Mouse (Mus musculus): ENCODE measurements at regions not wholly inside any gene's neighbourhood (a gene's known extent, or its start where the extent isn't known, plus 50 kb on each side); places are given as distances from the start of the nearest gene placed in this dataset.

DNA sequence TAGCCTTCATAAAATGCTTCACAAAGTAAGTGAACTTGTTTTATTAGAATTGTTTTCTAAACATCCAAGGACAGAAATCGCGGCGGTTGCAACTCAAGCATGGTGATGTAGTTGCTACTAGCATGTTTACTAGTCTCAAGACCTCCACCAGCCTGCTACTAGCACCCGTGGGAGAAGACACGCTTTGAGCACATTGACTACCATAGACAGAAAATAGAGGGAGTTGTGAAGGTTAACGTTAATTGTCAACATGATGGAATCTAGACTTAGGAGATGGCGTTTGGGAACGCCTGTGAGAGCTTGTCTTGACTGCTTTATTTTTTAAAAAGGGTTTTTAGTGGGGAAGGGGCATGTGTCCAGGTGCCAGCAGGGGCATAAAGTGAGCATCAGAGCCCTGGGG is 318.2 kb downstream of the Rps29 start:
- Histone ChIP-seq H3K36me3 (ENCODE audit: control insufficient read depth, insufficient read depth, low read length) (no peaks in the 10 kb centered on the region), H3K9ac (ENCODE audit: low read depth, low read length) (no peak overlapping the region), H3K4me2 (ENCODE audit: low read depth, low read length) (no peak overlapping the region), H3K4me3 (ENCODE audit: low read length) (no peak overlapping the region), H3K4me1 (ENCODE audit: control insufficient read depth, insufficient read depth, low read length) (no peaks in the 10 kb centered on the region), H3K27me3 (replicated peaks; ENCODE audit: control insufficient read depth, insufficient read depth, low read length) (no peaks in the 10 kb centered on the region), H3K27ac (ENCODE audit: low read length) (no peak overlapping the region), H3K9me3 (ENCODE audit: control insufficient read depth, low read length) (no peaks in the 10 kb centered on the region)
- no peak for ATAC-seq
- WGBS: 91% methylated on average over 8 of the region's 8 CpGs

DNA sequence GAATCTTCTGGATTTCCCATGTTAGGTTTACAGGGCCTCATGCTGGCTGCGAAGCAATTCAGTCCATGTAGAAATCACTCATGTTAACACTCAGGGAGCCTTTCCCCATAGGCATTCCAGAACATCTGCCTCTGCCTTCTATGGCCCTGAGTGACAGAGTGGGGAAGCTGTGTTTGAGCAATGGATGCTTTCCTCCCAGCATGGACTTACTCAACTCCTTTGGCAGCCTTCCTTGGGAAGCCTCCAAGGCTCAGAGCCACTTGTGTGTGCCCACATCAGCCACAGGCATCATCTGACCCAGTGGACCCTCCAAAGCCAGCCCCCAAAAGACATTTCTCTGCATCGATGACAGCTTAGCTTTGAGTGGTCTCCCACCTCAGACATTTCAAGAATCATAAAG is 318.8 kb downstream of the Rps29 start:
- no peak overlapping the region for H3K4me3 ChIP-seq (ENCODE audit: low read length)
- no peaks in the 10 kb centered on the region for H3K27me3 ChIP-seq (replicated peaks; ENCODE audit: control insufficient read depth, insufficient read depth, low read length)
- no peak overlapping the region for H3K27ac ChIP-seq (ENCODE audit: low read length)
- no peaks in the 10 kb centered on the region for H3K4me1 ChIP-seq (ENCODE audit: control insufficient read depth, insufficient read depth, low read length)
- H3K4me2 ChIP-seq (ENCODE audit: low read depth, low read length): no peak overlapping the region
- WGBS: 73% methylated on average over 2 of the region's 2 CpGs
- no peak overlapping the region for H3K9ac ChIP-seq (ENCODE audit: low read depth, low read length)
- no peak for ATAC-seq
- no peaks in the 10 kb centered on the region for H3K9me3 ChIP-seq (ENCODE audit: control insufficient read depth, low read length)
- no peaks in the 10 kb centered on the region for H3K36me3 ChIP-seq (ENCODE audit: control insufficient read depth, insufficient read depth, low read length)

DNA sequence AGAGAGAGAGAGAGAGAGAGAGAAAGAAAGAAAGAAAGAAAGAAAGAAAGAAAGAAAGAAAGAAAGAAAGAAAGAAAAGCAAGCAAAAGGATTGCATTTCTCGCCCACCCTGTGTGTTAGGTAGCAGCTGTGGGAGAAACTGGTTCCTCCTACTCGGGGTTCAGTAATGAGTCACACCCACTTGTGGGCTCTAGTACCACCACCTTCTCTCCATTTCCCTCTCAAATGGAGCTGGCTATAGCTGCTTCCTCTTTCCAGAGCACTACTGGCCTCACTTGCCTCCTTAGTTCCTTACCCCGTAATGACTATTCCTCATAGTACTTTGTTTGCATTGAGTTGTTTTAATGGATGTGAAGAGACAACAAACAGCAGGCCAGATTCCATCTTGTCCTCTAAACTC is 323.0 kb downstream of the Rps29 start:
- Histone ChIP-seq H3K4me2 (ENCODE audit: low read depth, low read length) (no peak overlapping the region), H3K9ac (ENCODE audit: low read depth, low read length) (no peak overlapping the region), H3K4me3 (ENCODE audit: low read length) (no peak overlapping the region), H3K36me3 (ENCODE audit: control insufficient read depth, insufficient read depth, low read length) (no peaks in the 10 kb centered on the region), H3K27me3 (replicated peaks; ENCODE audit: control insufficient read depth, insufficient read depth, low read length) (no peaks in the 10 kb centered on the region), H3K27ac (ENCODE audit: low read length) (no peak overlapping the region), H3K4me1 (ENCODE audit: control insufficient read depth, insufficient read depth, low read length) (no peaks in the 10 kb centered on the region), H3K9me3 (ENCODE audit: control insufficient read depth, low read length) (no peaks in the 10 kb centered on the region)
- WGBS: 73% methylated on average over 3 of the region's 3 CpGs
- ATAC-seq: no peak

DNA sequence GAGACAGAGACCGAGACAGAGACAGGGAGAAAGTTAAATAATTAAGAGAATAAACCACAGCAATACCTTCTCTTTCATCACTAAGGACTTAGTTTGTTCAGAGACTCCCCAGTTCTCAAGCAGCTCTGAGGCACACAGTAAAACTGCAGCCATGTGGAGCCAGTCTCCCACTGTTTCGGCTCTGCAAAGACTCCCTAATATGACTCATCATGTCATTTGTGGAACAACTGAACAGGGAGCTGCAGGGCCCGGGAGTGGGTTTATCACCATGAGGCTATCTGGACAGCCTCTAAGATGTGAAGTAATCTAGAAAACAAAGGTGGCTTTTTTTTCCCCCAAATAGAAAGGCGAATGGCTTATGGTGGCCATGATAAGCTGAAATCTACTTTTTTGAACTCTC is 325.1 kb downstream of the Rps29 start:
- 56% methylated on average over 4 of the region's 4 CpGs for WGBS
- no peak overlapping the region for H3K9ac ChIP-seq (ENCODE audit: low read depth, low read length)
- no peak for ATAC-seq
- H3K9me3 ChIP-seq (ENCODE audit: control insufficient read depth, low read length): no peaks in the 10 kb centered on the region
- H3K4me2 ChIP-seq (ENCODE audit: low read depth, low read length): no peak overlapping the region
- H3K4me3 ChIP-seq (ENCODE audit: low read length): no peak overlapping the region
- no peak overlapping the region for H3K27ac ChIP-seq (ENCODE audit: low read length)
- H3K4me1 ChIP-seq (ENCODE audit: control insufficient read depth, insufficient read depth, low read length): no peaks in the 10 kb centered on the region
- H3K27me3 ChIP-seq (replicated peaks; ENCODE audit: control insufficient read depth, insufficient read depth, low read length): no peaks in the 10 kb centered on the region
- H3K36me3 ChIP-seq (ENCODE audit: control insufficient read depth, insufficient read depth, low read length): no peaks in the 10 kb centered on the region

DNA sequence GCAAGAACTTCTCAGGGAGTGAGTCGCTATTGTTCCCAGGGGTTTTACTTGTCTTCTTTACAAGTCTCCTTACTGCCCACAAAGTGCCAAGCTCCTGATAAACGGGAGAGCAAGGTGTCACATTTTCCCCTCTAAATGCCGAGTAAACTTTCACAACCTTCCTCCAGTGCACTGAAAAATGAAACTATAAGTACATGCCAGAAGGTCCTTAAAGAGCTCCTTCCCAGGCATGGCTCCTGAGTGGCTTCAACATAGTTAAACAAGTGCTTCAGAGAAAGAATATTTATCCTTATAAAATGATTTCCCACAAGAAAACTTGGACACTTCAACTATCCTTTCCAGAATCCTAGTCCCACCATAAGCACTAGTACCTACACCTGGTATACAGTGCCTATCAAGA is 329.6 kb downstream of the Rps29 start:
- Histone ChIP-seq H3K27me3 (replicated peaks; ENCODE audit: control insufficient read depth, insufficient read depth, low read length) (no peaks in the 10 kb centered on the region), H3K4me1 (ENCODE audit: control insufficient read depth, insufficient read depth, low read length) (no peaks in the 10 kb centered on the region), H3K9ac (ENCODE audit: low read depth, low read length) (no peak overlapping the region), H3K9me3 (ENCODE audit: control insufficient read depth, low read length) (no peaks in the 10 kb centered on the region), H3K27ac (ENCODE audit: low read length) (no peak overlapping the region), H3K4me3 (ENCODE audit: low read length) (no peak overlapping the region), H3K4me2 (ENCODE audit: low read depth, low read length) (no peak overlapping the region), H3K36me3 (ENCODE audit: control insufficient read depth, insufficient read depth, low read length) (no peaks in the 10 kb centered on the region)
- 72% methylated on average over 3 of the region's 3 CpGs for WGBS
- ATAC-seq: no peak

DNA sequence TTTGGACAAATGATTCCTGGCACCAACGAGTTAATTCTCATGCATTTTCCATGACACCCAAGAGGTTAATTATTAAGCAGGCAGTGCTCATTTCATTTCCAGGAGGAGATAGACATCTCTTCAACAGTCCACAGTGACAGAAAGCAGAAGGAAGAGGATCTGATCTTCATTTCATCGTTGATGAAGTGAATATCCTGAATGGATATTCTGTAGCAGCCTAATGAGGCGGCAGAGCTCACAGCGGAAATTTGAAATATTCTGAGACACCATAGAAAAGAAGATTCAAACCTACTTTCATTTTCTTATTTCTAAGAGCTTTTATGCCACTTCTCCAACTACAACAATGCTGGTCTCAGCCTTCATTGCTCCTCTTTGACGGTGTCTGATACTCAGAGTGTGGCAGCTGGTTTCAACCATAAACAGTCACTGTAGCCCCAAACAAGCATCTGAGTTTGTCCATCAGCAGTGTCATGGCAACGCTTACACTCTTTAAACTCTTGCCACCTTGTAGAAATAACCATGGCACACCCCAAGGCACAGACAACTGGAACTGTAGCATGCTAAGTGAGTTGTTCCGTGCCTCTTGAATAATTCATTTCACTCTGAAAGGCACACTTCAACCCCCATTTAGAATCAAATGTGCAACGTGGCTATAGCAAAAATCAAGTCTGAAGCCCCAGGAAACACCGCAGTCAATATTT is 331.3 kb downstream of the Rps29 start:
- Histone ChIP-seq H3K4me2 (ENCODE audit: low read depth, low read length) (no peak overlapping the region), H3K27ac (ENCODE audit: low read length) (no peak overlapping the region), H3K4me1 (ENCODE audit: control insufficient read depth, insufficient read depth, low read length) (no peaks in the 10 kb centered on the region), H3K36me3 (ENCODE audit: control insufficient read depth, insufficient read depth, low read length) (no peaks in the 10 kb centered on the region), H3K4me3 (ENCODE audit: low read length) (no peak overlapping the region), H3K27me3 (replicated peaks; ENCODE audit: control insufficient read depth, insufficient read depth, low read length) (no peaks in the 10 kb centered on the region), H3K9ac (ENCODE audit: low read depth, low read length) (no peak overlapping the region), H3K9me3 (ENCODE audit: control insufficient read depth, low read length) (no peaks in the 10 kb centered on the region)
- 76% methylated on average over 9 of the region's 9 CpGs for WGBS
- ATAC-seq: no peak

DNA sequence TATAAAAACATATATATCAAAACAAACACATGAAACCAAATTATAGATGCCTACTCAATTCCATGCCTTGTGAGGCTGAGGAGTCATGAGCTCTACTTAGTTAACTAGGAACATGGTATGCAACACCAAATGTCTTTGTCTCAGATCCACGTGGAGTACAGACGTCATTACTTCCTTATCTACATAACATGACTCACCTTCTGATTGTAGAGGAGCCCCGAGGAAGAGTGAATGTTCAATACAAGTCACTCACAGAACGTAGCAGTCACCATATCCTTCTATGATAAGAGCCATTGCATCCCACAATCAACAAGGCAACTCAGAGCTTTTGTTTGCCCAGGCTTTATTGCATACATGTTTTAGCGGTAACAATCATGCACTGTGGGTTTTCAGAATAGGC is 364.6 kb downstream of the Rps29 start:
- H3K27me3 ChIP-seq (replicated peaks; ENCODE audit: control insufficient read depth, insufficient read depth, low read length): no peaks in the 10 kb centered on the region
- H3K9me3 ChIP-seq (ENCODE audit: control insufficient read depth, low read length): no peaks in the 10 kb centered on the region
- no peak overlapping the region for H3K4me2 ChIP-seq (ENCODE audit: low read depth, low read length)
- no peak overlapping the region for H3K27ac ChIP-seq (ENCODE audit: low read length)
- no peak overlapping the region for H3K4me3 ChIP-seq (ENCODE audit: low read length)
- H3K4me1 ChIP-seq (ENCODE audit: control insufficient read depth, insufficient read depth, low read length): no peaks in the 10 kb centered on the region
- no peak overlapping the region for H3K9ac ChIP-seq (ENCODE audit: low read depth, low read length)
- 60% methylated on average over 5 of the region's 5 CpGs for WGBS
- peak; percentile 81 for ATAC-seq
- H3K36me3 ChIP-seq (ENCODE audit: control insufficient read depth, insufficient read depth, low read length): no peaks in the 10 kb centered on the region

DNA sequence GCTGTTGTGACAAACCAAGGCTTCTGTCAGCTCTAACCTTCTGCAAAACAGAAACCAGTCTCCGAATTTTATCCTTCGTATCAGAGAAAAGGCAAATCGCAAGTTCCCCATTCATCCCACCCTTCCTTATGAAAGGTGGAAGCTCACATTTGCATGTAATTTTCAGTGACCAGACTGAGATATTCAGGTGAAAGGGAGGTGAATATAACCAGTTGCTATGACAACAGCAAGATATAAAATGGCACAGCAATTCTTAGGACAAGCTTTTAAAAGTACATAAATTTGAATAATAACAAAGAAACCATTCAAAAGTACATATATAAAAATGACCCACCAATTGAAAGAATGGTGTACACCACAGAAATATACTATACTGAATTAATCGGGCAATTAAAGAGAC is 375.4 kb downstream of the Rps29 start:
- Histone ChIP-seq H3K4me3 (ENCODE audit: low read length) (no peak overlapping the region), H3K4me1 (ENCODE audit: control insufficient read depth, insufficient read depth, low read length) (no peaks in the 10 kb centered on the region), H3K9me3 (ENCODE audit: control insufficient read depth, low read length) (no peaks in the 10 kb centered on the region), H3K36me3 (ENCODE audit: control insufficient read depth, insufficient read depth, low read length) (no peaks in the 10 kb centered on the region), H3K4me2 (ENCODE audit: low read depth, low read length) (no peak overlapping the region), H3K27ac (ENCODE audit: low read length) (no peak overlapping the region), H3K27me3 (replicated peaks; ENCODE audit: control insufficient read depth, insufficient read depth, low read length) (no peaks in the 10 kb centered on the region), H3K9ac (ENCODE audit: low read depth, low read length) (no peak overlapping the region)
- WGBS: 90% methylated on average over 4 of the region's 4 CpGs
- no peak for ATAC-seq

DNA sequence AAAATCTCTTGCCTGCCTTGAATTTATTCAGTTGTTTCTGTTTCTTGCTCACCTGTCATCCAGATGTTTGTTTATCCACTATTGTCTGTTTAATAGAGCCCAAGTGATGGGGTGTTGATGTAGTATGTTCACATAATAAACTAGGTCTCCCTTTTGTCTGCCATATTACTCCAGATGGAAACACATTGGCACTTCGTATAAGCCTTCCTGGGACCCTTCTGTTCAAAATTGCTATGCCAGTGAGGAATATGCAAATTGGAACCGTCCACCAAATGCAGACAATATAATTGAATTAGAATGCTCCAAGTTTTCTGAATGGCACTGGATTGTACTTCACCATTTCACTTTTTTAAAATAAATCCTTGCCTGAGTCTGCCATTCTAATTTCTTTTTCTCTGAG is 383.5 kb downstream of the Rps29 start:
- ATAC-seq: no peak
- H3K4me3 ChIP-seq (ENCODE audit: low read length): no peak overlapping the region
- H3K27me3 ChIP-seq (replicated peaks; ENCODE audit: control insufficient read depth, insufficient read depth, low read length): no peaks in the 10 kb centered on the region
- 78% methylated on average over 2 of the region's 2 CpGs for WGBS
- no peak overlapping the region for H3K27ac ChIP-seq (ENCODE audit: low read length)
- H3K4me1 ChIP-seq (ENCODE audit: control insufficient read depth, insufficient read depth, low read length): no peaks in the 10 kb centered on the region
- no peaks in the 10 kb centered on the region for H3K9me3 ChIP-seq (ENCODE audit: control insufficient read depth, low read length)
- no peak overlapping the region for H3K4me2 ChIP-seq (ENCODE audit: low read depth, low read length)
- no peak overlapping the region for H3K9ac ChIP-seq (ENCODE audit: low read depth, low read length)
- H3K36me3 ChIP-seq (ENCODE audit: control insufficient read depth, insufficient read depth, low read length): no peaks in the 10 kb centered on the region

DNA sequence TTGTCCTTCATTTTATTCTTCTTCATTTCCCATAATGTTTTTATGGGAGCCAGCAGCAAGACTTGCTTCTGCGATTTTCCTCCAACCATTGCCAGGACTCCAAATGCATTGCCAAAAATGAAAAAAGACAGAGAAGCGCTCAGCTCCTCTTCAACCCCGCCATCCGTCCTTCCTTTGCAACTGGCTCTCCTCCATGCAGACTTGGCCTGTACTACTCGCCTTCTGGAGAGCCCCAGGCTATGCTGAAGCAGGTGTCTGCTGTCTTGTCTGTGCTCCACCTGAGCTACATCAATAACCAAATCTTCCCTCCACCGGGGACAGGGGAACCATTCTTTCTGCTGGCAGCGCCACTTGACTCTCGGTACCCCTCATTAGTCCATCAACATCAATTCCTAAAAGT is 384.2 kb downstream of the Rps29 start:
- H3K4me2 ChIP-seq (ENCODE audit: low read depth, low read length): no peak overlapping the region
- ATAC-seq: no peak
- no peaks in the 10 kb centered on the region for H3K27me3 ChIP-seq (replicated peaks; ENCODE audit: control insufficient read depth, insufficient read depth, low read length)
- no peaks in the 10 kb centered on the region for H3K4me1 ChIP-seq (ENCODE audit: control insufficient read depth, insufficient read depth, low read length)
- WGBS: 87% methylated on average over 8 of the region's 8 CpGs
- no peaks in the 10 kb centered on the region for H3K36me3 ChIP-seq (ENCODE audit: control insufficient read depth, insufficient read depth, low read length)
- H3K9me3 ChIP-seq (ENCODE audit: control insufficient read depth, low read length): no peaks in the 10 kb centered on the region
- H3K27ac ChIP-seq (ENCODE audit: low read length): no peak overlapping the region
- H3K4me3 ChIP-seq (ENCODE audit: low read length): no peak overlapping the region
- H3K9ac ChIP-seq (ENCODE audit: low read depth, low read length): no peak overlapping the region

Measured in intestine, embryonic 16.5 days (tissue).